ENCODE assay signal across 8 mouse cellular contexts in the genomic region with DNA sequence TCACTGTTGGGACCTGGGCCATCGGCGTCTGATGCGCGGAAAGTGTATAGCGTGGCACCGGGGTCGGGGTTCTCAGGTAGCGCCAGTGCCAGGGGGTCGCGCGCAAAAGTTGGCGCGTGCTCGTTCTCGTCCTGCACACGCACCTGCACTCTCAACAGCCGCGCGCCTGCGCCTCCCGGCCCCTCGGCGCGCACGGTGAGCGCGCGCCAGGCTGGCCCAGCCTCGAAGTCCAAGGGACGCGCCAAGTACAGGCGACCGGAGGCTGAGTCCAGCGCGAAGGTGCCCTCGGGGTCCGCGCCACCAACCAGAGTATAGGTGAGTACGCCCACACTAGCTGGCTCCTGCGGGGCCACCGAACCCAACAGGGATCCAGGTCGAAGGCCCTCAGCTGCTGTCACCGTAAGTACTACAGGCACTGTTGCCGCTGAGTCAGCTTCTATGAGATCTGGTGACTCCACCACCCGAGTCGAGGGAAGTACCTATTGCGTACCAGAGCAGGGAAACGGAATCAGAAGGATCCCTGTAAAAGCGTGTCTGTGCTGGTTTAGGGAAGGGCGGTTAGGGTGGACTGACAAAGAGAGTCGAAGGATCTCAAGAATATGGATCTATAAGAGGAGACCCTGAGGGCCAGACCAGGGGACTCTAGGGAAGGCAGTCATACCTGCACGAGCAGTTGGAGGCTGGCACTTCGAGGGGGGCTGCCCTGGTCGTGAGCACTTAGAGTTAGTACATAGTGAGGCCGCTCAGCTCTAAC. TPM values are rescaled to one million over a fixed set of nuclear protein-coding genes. Genes with fewer than 3 reads are reported as not detected.
DNase-seq lines count a peak whose midpoint lies in the region; ATAC-seq and TF ChIP-seq lines count a peak whose summit lies in the region.

No protein-coding gene starts in this region.

- no peaks in the 10 kb centered on the region for H3K27me3 ChIP-seq in lung, embryonic 15.5 days
- 0 out of 2 replicates have a peak, but pooled peaks cover 3% of the 10 kb centered on the region for H3K27me3 ChIP-seq in limb, embryonic 13.5 days
- peaks cover 6% of the 10 kb centered on the region; the same call in 1 of the 2 replicates for H3K27me3 ChIP-seq in small intestine, adult 2 months (ENCODE audit: control insufficient read depth, insufficient read depth, low read length)

- H3K9ac ChIP-seq in lung, embryonic 15.5 days: no peak overlapping the region
- H3K9ac ChIP-seq in limb, embryonic 13.5 days: no peak overlapping the region

- H3K9me3 ChIP-seq in lung, embryonic 15.5 days: no peaks in the 10 kb centered on the region
- no peaks in the 10 kb centered on the region for H3K9me3 ChIP-seq in limb, embryonic 13.5 days

- WGBS in lung, embryonic 15.5 days: 52% methylated on average over 55 of the region's 55 CpGs
- 42% methylated on average over 55 of the region's 55 CpGs for WGBS in limb, embryonic 13.5 days
- WGBS in small intestine, adult 2 months: 47% methylated on average over 55 of the region's 55 CpGs

- no peak for TF ChIP-seq CTCF in small intestine, adult 2 months (IDR thresholded peaks at IDR 0.05; ENCODE audit: extremely low read depth, insufficient read length, insufficient replicate concordance, low read depth, low read length)

- peaks cover 67% of the 10 kb centered on the region for H3K36me3 ChIP-seq in lung, embryonic 15.5 days
- H3K36me3 ChIP-seq in limb, embryonic 13.5 days: peaks cover 88% of the 10 kb centered on the region
- H3K36me3 ChIP-seq in small intestine, adult 2 months (ENCODE audit: control insufficient read depth, insufficient read depth, low read length): no peaks in the 10 kb centered on the region

- no peak for ATAC-seq in lung, embryonic 15.5 days (ENCODE audit: borderline replicate concordance, extremely low read depth, low FRiP score, low TSS enrichment)
- ATAC-seq in limb, embryonic 13.5 days (ENCODE audit: low FRiP score, low read depth): no peak; the same call in 1 of the 2 replicates

- peak; percentile 90 for DNase-seq in heart, adult 11 months
- no peak for DNase-seq in heart, postnatal 4 days
- no peak for DNase-seq in lung, postnatal 36 days
- DNase-seq in urinary bladder, postnatal 14 days (ENCODE audit: low spot score): no peak
- no peak for DNase-seq in spleen, postnatal 10 days (ENCODE audit: low spot score in 2 of 2)

- H3K4me3 ChIP-seq in lung, embryonic 15.5 days: no peak overlapping the region
- peak overlapping the region; percentile 5; the same call in 1 of the 2 replicates for H3K4me3 ChIP-seq in limb, embryonic 13.5 days
- peak overlapping the region; percentile 25 for H3K4me3 ChIP-seq in small intestine, adult 2 months (ENCODE audit: low read depth, low read length)

- TF ChIP-seq POLR2A in small intestine, adult 2 months (IDR thresholded peaks at IDR 0.05; ENCODE audit: low read depth, low read length): no peak

- no peak overlapping the region for H3K27ac ChIP-seq in lung, embryonic 15.5 days
- no peak overlapping the region for H3K27ac ChIP-seq in limb, embryonic 13.5 days
- no peak overlapping the region for H3K27ac ChIP-seq in small intestine, adult 2 months (ENCODE audit: insufficient read depth, low read depth, low read length)

- H3K4me2 ChIP-seq in lung, embryonic 15.5 days: peak overlapping the region; percentile 47
- H3K4me2 ChIP-seq in limb, embryonic 13.5 days (replicated peaks): peak overlapping the region; percentile 36

- H3K4me1 ChIP-seq in lung, embryonic 15.5 days: peaks cover 5% of the 10 kb centered on the region; the same call in 1 of the 2 replicates
- peaks cover 2% of the 10 kb centered on the region; the same call in 1 of the 2 replicates for H3K4me1 ChIP-seq in limb, embryonic 13.5 days
- H3K4me1 ChIP-seq in small intestine, adult 2 months (ENCODE audit: control insufficient read depth, insufficient read depth, insufficient read length, low read length): no peaks in the 10 kb centered on the region

RNA-seq across cellular contexts. Expression of a gene that starts 10.7 kb away (rescaled TPM):
- total RNA-seq in heart, postnatal 4 days (2021): 10 to 100 TPM; 40.5 to 42.2 TPM
- 73.4 and 78.8 TPM in 2 replicates for polyA plus RNA-seq in lung, embryonic 15.5 days (2015; fragmentation: Nextera tagmentation; extraction: Ambion mirVana)
- polyA plus RNA-seq in limb, embryonic 13.5 days (2015; fragmentation: Nextera tagmentation; extraction: Ambion mirVana): 42.5 and 50.8 TPM in 2 replicates
- polyA plus RNA-seq in small intestine, adult 2 months (2012; rRNA removed): 37.2 and 55.9 TPM in 2 replicates

RNA-seq across cellular contexts. Expression of a gene that starts 18.5 kb away (rescaled TPM):
- total RNA-seq in heart, postnatal 4 days (2021): 100 to 1,000 TPM; 122 to 125 TPM
- 131 and 136 TPM in 2 replicates for polyA plus RNA-seq in lung, embryonic 15.5 days (2015; fragmentation: Nextera tagmentation; extraction: Ambion mirVana)
- polyA plus RNA-seq in limb, embryonic 13.5 days (2015; fragmentation: Nextera tagmentation; extraction: Ambion mirVana): 118 and 133 TPM in 2 replicates
- 400 and 599 TPM in 2 replicates for polyA plus RNA-seq in small intestine, adult 2 months (2012; rRNA removed)

RNA-seq across cellular contexts. Expression of a gene that starts 24.8 kb away (rescaled TPM):
- total RNA-seq in heart, postnatal 4 days (2021): 10 to 100 TPM; 36.3 to 40.0 TPM
- polyA plus RNA-seq in lung, embryonic 15.5 days (2015; fragmentation: Nextera tagmentation; extraction: Ambion mirVana): 9.3 and 9.4 TPM in 2 replicates
- 20.5 and 22.2 TPM in 2 replicates for polyA plus RNA-seq in limb, embryonic 13.5 days (2015; fragmentation: Nextera tagmentation; extraction: Ambion mirVana)
- 2.9 and 5.2 TPM in 2 replicates for polyA plus RNA-seq in small intestine, adult 2 months (2012; rRNA removed)

RNA-seq across cellular contexts. Expression of a gene that starts 25.5 kb away (rescaled TPM):
- 10 to 100 TPM; 15.1 to 17.8 TPM for total RNA-seq in heart, postnatal 4 days (2021)
- polyA plus RNA-seq in lung, embryonic 15.5 days (2015; fragmentation: Nextera tagmentation; extraction: Ambion mirVana): 39.6 and 41.4 TPM in 2 replicates
- polyA plus RNA-seq in limb, embryonic 13.5 days (2015; fragmentation: Nextera tagmentation; extraction: Ambion mirVana): 44.0 and 44.3 TPM in 2 replicates
- 2.5 and 2.7 TPM in 2 replicates for polyA plus RNA-seq in small intestine, adult 2 months (2012; rRNA removed)

RNA-seq across cellular contexts. Expression of a gene that starts 26.3 kb away (rescaled TPM):
- 100 to 1,000 TPM; 214 to 215 TPM for total RNA-seq in heart, postnatal 4 days (2021)
- 383 and 394 TPM in 2 replicates for polyA plus RNA-seq in lung, embryonic 15.5 days (2015; fragmentation: Nextera tagmentation; extraction: Ambion mirVana)
- polyA plus RNA-seq in limb, embryonic 13.5 days (2015; fragmentation: Nextera tagmentation; extraction: Ambion mirVana): 312 and 317 TPM in 2 replicates
- 39.9 and 60.8 TPM in 2 replicates for polyA plus RNA-seq in small intestine, adult 2 months (2012; rRNA removed)
